Mouse (Mus musculus) thymus, adult 18-20 months (tissue): Measurements from ENCODE around the gene Cux2.
A peak's percentile ranks its signal among the peaks of the same experiment; 100 is the strongest.

Experiments used
- DNase-seq, 2 experiments: peaks; one replicate each; pipeline ENCODE4 v3.0.0; 2022; ENCODE audit warnings: mixed read lengths in 2 of 2

Cux2 gene

DNA sequence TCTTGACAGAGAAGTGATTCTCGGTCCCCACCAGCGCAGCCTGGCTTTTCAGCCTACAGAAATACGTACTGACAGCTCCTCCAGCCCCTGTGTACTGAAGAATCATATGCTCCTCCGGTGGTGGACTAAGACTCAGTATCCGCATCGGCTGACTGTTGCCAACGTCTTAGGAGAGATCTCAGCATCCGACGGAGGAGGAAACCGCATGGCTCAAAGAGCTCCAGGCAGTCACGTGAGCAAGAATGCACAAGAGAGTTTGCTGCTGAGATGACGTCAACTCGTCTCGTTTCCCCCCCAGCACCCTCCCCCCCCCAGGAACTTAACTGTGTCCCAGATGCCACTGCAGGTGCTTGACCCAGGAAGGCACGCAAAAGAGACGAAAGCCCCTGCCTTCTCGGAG is 34.8 kb downstream of the Cux2 start:
- no peak for DNase-seq

DNA sequence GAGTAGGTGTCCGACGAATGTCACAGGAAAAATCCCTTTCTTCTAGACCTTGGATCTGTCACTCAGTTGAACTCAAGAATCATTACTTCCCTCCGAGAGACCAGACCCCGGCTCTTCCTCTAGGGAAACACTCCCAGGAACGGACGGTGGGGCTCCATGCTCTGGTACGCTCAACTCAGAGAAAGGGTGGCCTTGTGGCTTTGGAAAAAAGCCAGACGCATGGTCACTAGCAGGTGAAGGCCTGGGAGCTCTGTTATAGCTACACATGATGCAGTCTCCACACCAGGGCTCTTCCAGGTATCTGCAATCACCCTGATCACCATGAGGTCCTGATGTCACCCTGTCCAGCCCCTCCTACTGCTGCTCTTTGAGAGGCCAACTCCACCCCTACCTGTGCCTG is 35.2 kb downstream of the Cux2 start:
- no peak for DNase-seq

DNA sequence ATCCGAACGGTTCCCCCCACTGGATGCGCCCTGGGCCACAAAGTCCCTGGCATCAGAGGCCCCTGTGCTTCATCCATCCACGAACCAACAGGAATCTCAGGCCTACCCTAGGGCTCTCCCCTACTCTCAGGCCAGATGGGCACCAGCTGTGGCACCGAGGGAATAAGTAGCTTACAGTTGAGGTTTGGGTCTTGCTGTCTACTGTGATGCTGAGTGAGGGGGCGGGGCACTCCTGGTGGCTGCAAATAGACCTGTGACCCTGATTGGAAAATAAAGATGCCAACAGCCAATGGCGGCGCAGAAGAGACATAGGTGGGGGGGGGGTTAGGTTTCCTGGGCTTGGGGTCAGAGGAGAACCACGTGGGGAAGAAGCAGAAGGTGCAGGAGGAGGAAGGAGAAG is 38.6 kb downstream of the Cux2 start:
- no peak for DNase-seq

DNA sequence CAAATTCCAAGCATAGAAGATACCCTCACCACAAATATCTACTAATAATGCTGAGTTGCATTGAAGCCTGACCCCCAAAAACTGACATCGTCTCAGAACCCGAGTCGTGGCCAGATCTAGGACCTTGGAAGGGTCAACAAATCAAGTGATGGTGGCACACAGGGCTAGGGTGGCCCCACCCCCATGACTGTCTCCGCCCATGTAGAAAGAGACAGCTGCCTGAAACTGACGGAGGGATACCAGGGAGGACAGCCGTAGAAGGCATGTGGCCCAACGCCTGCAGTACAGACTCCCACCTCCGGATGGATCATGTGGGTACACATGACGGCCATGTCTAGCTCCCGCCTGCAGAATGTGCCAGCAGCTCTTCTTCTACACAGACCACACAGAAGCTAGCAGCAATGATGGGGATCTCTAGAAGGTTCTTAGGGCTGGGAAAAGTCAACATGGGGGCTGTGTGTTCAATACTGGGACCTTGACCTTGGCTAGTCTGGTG is 41.9 kb downstream of the Cux2 start:
- DNase-seq, result no peak

DNA sequence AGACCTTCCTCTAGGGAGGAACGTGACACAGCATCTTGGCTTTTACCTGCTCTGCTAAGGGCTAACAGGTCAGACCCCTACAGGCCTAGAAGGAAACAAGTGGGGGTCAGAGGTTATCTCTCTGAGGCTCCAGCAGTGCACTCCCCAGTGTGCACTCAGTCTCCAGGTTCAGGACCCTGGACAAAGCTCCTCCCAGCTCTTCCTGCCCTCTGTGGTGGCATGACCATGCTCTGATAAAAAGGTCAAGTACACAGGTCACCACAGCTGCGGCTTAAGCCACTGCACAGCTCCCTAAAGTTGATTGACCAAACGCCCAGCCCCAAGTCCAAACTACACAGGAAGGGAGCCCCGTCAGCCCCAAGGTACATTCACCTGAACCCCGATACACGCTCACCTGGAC is 46.4 kb downstream of the Cux2 start:
- DNase-seq, result no peak

DNA sequence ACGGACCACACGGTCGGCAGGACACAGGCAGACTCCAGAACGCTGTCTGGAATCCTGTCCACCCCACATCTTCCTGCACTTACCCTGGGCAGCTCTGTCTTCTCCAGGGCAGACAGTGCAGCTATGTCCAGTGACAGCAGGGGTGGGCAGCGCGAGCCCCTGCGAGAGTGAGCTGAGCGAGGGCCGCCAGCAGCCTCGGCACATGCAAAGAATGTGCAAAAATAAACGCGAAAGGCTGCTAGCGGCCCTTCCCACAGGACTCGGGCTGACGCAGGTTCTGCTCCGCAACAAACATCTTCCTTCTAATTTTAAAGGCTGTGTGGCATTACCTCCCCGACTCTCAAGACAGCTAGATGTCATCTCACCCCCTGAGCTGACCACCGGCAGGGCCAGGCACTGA is 47.8 kb downstream of the Cux2 start:
- DNase-seq, result no peak

DNA sequence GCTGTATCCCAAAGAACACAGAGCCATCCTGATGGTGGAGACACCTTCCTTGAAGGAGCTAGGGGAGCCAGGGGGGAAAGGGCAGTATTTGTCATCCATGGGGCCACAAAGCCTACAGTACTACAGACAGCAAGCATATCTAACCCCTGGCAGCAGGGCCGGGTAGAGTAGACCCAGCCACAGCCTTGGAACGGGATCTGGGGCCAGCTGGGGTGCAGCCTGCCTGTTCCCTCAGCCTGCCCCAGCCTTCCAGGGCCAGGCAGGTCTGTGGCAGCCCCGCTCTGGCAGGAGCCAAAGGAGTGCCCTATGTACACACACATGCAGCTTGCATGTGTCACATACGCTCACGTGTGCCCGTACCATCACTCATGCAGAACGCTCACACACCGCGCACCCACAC is 48.6 kb downstream of the Cux2 start:
- DNase-seq, result no peak

DNA sequence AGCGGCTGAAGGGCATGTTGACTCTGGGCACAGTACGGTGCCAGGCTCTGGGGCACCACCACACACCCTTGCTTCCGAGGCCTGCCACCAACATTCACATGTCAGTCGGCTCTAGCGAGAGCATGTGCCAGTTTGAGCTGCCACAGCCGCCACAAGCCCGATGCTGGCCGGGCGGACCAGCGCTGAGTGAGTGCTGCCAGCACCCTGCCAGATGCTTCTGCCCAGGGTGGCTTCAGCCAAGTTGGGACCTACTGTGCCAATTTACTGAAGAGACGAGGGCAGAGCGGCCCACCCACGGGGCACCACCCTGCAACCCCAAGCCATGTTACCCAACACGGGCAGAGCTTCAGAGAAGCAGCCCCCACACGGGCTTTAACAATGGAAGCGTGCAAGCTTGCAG is 49.5 kb downstream of the Cux2 start:
- no peak for DNase-seq

DNA sequence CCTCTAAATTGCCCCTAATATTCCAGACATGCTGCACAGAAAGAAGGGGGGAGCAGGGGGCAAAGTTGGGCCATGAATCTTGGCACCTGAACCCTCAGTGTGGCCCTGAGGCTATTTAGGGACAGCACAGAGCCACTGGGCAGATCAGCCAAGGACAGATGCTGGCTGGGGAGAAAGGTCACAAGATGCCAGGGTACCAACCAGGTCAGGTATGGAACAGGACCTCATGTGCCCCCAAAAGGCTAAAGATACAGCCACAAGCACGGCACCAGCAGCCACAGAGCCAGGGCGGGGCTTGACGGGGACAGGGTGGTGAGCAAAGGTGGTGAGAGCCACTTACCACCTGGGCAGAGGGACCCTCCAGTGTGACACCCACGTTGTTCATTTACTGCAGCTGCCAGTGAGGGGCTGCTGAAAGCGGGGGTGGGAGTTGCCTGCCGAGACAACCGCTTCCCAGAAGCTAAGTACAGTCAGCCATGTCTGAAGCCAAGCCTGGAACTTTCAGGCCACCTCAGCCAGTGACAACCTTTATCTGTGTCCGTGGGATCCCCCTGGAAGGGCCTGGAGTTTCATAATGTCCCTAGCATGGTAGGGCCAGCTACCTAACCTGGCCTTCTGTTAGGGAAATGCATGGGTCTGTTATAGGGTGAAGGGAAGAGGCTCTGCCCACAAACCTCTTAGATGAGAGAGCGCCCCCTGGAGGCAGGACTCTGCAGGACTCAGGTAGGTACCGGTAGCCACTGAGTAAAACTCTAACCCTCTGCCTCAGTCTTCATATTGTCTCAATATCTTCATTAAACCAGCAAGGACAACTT is 50.7 kb downstream of the Cux2 start:
- DNase-seq, result peak; percentile 16 to 19

DNA sequence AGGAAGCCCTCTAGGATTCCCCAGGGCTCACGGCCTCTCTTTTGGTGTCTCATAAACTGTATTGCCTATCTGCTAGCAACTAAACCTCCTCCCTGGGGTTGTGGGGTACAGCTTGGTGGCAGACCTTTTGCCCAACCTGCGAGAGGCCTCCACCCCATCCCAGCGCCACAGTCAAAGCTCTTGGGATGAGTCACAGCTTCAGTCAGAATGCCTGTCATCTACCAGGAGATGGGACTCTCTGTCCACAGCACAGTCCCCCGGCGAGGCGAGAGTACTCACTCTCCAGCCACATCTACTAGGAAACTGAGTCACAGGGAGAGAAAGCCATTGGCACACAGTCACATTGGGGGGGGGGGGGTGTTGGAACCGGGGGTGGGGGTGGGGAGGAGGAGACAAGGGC is 51.6 kb downstream of the Cux2 start:
- DNase-seq, result no peak

DNA sequence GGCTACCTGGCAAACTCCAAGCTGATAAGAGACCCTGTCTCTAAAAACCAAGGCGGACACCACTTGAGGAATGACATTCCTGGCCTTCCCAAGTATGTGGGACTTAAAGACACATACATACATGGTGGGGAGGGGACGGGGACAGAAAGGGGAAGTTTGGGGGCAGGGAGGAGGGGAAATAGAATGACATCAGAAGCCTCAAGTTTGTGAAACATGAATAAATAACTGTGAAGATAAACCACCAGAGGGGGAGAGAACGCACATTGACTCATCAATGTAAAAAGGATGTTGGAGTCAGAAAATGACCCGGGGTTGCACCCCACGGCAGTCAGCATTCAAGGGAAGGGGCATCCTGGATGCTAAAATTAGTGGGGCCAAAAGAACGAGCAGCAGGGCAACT is 53.2 kb downstream of the Cux2 start:
- no peak for DNase-seq

DNA sequence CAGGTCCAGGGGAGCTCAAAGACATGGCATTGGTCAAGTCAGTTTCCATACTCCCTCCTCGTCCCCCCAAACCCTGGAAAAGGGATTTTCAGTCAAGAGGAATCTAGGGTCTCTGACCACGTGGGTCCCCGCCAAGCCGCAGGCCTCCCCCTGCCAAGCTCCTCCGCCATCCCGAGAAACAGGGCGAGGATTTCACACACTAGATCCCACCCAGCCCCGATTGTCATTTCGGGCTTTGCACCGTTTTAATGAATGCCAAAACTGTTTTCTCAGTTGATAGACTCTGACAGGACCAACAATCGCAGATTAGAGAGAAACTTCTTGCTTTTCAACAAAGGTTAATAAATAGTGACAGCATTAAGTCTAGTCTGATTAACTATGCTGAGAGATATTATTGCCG is 55.1 kb downstream of the Cux2 start:
- DNase-seq, result no peak

DNA sequence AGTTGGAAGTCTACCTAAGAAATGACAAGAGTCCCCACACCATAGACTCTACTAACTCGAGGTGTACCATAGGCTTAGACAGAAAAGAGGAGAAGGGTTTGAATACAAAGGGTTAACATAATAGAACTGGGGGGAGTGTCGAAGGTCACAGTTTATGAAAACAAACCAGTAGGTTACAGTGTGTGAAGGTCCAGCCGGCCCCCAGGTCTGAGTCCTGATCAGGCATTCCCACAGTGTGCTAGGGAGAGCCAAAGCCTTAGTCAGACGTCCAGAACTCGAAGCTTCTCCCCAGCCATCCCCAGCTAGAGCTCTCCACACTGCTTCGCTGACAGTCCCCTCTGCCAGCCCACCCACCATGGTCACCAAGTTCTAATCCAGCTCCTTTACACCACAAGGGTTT is 58.0 kb downstream of the Cux2 start:
- DNase-seq, result no peak

DNA sequence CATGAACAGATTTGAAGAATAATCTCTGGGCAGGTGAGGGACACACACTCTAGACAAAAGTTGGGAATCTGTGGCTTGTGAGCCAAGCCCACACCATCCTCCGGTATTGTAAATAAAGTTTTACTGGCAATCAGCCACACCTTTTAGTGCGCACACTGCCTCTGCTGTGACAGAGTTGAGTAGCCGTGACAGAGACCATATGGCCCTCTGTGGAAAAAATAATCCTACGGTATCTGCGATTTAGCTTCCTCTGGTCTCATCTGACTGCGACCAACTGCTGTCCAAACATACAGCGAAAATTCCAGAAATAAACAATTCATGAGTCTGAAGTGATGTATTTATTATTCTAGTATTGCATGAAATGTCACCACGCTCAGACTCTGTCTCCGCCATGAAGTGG is 64.0 kb downstream of the Cux2 start:
- no peak for DNase-seq

DNA sequence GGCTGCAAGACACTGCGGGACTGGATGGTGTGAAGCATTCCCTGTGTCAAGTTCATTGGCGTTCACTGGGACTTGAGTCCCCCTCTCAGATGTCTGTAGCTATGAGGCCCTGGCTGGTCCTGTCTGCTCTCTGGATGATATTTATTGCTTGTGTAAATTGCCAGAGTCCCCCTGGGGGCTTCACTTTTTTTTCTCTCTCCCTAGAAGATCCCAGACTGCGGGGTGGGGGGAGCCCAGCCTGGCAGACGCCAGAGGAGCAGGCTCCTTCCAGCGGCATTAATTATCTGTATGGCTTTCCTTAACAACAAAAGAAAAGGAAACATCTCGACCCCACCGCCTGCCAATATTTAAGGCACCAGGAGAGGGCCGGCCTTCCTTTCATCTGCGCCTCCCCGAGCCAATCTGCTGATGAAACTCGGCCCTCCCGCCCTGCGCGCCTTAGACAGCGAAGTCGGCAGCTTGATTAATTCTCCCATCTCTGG is 68.2 kb downstream of the Cux2 start:
- DNase-seq, result no peak

DNA sequence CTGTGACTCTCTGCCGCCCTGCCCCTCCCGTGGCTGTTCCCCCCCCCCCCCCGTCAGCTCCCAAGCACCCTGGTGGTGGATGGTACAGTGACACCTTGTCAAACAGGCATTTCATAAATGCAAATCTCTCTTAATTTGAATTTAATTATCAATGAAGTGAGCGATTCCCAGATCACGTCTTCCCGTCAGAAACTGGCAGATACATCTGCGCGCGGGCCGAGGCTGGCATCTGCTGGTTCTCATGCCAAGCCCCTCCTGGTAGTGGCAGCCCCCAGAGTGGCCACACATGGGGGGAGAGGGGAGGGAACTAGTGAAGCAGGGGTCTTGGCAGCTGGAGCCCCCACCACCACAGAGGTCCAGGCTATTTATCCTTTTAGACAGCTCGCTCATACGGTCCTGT is 73.6 kb downstream of the Cux2 start:
- DNase-seq, result no peak

DNA sequence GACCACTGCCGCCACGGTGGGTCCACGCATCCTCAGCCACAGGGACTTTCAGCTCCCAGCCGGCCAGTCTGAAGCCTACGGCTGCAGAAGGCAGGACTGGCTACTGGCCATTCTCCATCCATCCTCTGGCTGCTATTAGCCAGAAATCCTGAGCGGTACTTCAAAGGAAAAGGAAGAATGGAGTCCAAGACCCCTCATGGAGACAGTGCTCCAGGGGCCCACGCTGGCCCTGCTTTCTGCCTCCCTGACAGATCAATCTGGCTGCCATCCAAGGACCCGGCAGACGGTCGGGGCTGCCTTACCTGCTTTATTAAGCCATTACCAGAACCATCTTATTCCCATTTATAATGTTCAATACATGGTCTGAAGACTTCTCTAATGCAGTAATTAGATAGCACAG is 76.4 kb downstream of the Cux2 start:
- no peak for DNase-seq

DNA sequence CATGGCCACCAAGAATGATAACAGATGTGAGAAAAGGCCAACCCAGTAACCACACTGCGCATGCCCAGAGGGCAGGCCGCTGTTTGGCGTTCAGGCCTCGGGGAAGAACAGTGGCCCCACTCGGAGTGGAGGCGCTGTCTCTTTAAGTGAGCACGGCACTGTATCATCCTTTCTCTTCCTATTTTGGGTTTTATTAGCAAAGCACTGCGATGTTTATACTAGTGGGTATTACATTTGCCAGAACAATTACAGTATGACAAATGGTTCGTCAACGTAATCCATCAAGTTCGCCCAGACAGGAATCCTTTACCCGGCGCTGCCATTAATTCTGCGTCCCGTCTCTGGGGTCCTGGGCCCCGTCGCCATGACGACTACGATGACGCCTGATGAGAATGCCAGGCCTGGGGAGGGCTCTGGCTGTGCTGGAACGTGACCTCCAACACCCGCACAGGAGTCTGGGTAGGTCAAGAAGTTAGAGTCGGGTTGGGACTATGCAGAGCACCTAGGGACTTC is 77.2 kb downstream of the Cux2 start:
- DNase-seq, result no peak

DNA sequence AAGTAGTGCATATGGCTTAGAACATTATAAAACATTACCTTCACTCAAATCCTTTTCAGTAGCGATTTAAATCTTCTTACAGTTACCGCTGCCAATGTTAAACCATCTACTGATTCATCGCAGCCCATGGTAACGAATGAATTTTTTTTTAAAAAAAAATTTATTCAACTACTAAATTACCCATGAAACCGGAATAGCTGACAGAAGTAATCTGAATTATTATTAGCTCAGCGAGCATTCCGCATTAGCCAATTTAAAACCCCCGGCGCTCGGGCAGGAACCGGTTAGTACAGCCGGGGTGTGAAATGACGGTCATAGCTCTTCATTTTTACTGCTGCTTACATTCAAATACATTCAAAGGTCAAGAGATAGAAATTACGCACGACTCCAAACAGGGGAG is 80.9 kb downstream of the Cux2 start:
- no peak for DNase-seq

DNA sequence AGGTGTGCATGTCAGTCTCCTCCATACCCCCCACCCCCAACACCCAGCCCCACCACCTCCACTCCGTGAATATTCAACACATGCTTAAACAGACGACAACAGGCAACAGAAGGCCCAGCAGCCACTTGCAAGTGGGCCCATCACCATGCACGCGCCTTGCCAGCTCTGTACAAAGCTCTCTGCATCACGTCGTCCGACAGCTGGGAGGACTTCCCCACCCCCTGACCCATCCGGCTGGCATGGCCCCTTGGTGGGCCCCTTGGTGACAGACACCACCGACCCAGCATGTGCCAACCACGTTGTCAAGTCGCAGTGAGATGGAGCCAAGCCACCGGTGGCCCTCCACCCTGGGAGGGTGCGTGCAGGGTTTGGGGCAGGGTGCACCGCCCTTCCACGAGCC is 81.5 kb downstream of the Cux2 start:
- DNase-seq, result no peak

DNA sequence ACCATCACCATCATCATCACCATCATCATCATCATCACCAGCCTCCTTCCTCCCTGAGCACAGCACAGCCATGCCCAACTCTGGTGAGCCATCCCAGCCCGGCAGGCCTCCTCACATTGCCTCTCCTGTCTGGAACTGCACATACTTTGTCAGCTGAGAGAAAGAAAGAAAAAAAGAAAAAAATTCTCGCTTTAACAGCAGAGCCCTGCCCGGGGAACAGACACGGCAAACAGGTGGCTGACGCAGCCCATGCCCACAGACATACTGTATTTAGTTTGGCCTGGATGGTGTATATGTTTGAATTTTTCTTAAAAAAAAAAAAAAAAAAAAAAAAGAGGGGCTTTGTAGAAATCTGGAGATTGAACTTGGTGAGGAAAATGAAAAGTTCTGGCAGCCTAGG is 82.4 kb downstream of the Cux2 start:
- no peak for DNase-seq

DNA sequence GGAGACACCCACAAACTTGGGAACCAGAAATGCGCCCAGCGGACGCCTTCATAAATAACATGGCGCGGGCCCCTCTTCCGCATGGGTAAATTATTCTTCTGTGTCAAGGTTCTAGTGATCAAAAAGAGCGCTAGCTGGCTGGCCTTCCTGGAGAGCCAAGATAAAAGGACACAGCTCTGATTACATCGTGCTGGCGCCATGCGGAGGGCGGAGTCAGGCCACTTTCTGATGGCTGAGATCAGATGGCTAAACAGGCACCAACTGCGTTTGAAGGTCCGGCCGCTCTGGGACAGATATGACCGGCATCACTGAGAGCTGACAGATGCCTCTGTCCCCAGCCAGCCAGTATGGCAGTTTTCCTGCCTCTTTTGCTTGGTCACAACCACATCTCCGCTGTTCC is 83.0 kb downstream of the Cux2 start:
- no peak for DNase-seq

DNA sequence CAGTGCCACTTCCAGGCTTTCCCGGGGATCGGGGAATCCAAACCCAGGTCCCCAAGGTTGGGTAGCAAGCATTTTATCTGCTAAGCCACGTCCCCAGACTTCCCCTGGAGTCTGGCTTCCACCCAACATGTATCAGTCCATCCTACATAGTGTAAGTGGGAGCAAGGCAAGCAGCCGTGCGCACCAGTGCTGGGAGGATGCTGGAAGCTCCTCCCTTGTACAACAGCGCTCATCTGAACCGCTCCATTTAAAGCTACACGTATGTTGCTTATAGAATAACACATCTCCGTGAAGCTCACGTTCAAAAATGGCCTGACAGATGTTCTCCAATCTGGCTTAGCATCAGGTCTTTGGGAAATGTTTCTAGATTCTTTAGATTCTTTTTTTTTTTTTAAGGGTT is 86.9 kb downstream of the Cux2 start:
- no peak for DNase-seq

DNA sequence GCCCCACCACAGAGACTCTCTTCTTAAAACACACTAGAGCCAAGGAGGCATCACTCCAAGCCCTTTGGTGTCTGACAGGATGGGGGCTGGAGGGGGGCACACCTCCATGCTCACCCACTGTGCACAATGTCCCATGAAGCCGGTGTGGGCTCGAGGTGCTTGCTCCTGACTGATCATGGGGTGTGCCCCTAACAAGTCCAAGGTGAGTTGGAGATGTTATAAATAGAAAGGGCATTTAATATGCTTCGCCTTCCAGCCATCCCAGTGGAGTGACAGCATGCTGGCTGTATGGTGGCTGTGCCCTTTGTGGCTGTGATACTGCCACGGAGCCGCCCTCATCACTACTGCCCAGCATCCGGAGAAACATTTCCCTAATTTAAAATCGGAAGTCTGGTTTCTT is 87.5 kb downstream of the Cux2 start:
- DNase-seq, result no peak

DNA sequence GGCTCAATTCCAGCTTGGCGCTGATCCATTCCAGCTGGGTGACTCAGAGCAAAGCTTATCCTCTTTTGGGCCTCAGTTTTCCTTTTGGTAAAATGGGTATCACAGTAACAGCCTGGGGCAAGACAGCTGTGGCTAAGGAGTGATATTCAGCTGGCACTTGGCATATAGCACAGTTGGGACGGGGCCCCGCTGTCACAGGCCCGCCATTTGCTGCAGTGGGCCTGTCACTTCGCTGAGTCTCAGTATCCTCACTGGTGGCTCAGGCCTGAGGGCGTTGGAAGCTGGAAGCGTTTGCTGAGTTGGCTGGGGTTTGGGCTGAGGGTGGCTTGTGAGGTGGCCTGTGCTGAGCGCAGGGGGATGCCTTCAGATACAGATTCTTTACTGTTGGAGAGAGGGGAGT is 88.6 kb downstream of the Cux2 start:
- DNase-seq, result no peak
